Mouse (Mus musculus) layer of hippocampus, adult 8-10 months (tissue): Measurements from ENCODE around the gene Gm17631. TPM values are rescaled to one million over a fixed set of nuclear protein-coding genes. Genes with fewer than 3 reads are reported as not detected.
"Not testable (repeated sequence)": the region's sequence is repeated elsewhere in the genome, so short reads cannot be mapped to it uniquely, and the experiment has no call there.

ENCODE experiments used
- DNase-seq, 2 experiments: peaks; one replicate each; pipeline ENCODE4 v3.0.0; 2022; ENCODE audit warnings: low spot score in 2 of 2
- total RNA-seq, 4 experiments: library from RNA; stranded (reverse); gene quantifications; 2 replicates each; pipeline ENCODE4 v1.2.4; 2022

The Gm17631 gene
- total RNA-seq, result not detected

- DNase-seq, result not testable (repeated sequence)
Measured at GRCm38 (mm10) chr6:129862349-129862748, at the start of gene Gm17631. Gene Gm17631 (plus strand): TSS chr6:129862649.

- DNase-seq, result no peak
Measured at GRCm38 (mm10) chr6:129817731-129818130, 44.7 kb upstream of the Gm17631 start.

GRCm38 (mm10) chr6:129824004-129824403 lies 38.4 kb upstream of the Gm17631 start:
- DNase-seq, result no peak

DNA sequence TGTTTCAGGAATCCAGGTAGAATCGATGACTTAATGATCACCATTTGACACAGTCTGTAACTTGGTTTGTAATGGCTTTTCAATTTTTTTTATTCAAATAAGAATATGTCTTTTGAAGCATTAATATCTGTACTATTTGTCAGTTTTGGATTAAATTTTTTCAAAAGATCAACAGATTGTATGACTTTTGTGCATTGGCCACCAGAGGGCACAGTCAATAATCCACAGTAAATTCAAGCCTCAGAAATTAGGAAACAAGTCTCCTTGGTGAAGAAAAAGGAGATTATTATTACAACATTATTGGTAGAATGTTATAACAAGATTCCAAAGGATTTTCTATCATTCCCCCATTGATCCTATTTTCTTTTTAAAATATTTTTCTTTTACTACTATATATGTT lies 36.9 kb upstream of the Gm17631 start:
- no peak for DNase-seq

GRCm38 (mm10) chr6:129876549-129876948 lies 14.1 kb downstream of the Gm17631 start, which contains the start of gene Klra17:
Gene Klra17 (minus strand): TSS chr6:129876672.
- no peak for DNase-seq

- no peak for DNase-seq
Measured at GRCm38 (mm10) chr6:129882525-129882924, 20.1 kb downstream of the Gm17631 start.

Other genes starting within 250 kb of the Gm17631 start
- gene Klrk1, start 238.8 kb upstream of the Gm17631 start, total RNA-seq, result not detected
- gene Klrc3, start 219.3 kb upstream of the Gm17631 start, total RNA-seq, result not detected
- not detected for gene Klrc2, start 202.0 kb upstream of the Gm17631 start, total RNA-seq
- gene Klrc1, start 183.7 kb upstream of the Gm17631 start, total RNA-seq, result not detected
- not detected for gene Klri1, start 145.5 kb upstream of the Gm17631 start, total RNA-seq
- gene Klri2, start 122.2 kb upstream of the Gm17631 start, total RNA-seq, result not detected
- gene Gm156, start 78.4 kb upstream of the Gm17631 start, total RNA-seq, result not detected
- not detected for gene Klra17, start 14.0 kb downstream of the Gm17631 start, total RNA-seq
- gene Klra5, start 55.0 kb downstream of the Gm17631 start, total RNA-seq, result not detected
- not detected for gene Klra6, start 164.3 kb downstream of the Gm17631 start, total RNA-seq
- gene Klra4, start 204.6 kb downstream of the Gm17631 start, total RNA-seq, result not detected